In genomic region chr14:87417691-87418070, GRCm38 (mm10) we compare ENCODE assay signal across 8 mouse cellular contexts. TPM values are rescaled to one million over a fixed set of nuclear protein-coding genes. Genes with fewer than 3 reads are reported as not detected.
A peak's percentile ranks its signal among the peaks of the same experiment; 100 is the strongest.
DNase-seq lines count a peak whose midpoint lies in the region; ATAC-seq and TF ChIP-seq lines count a peak whose summit lies in the region.

No protein-coding gene starts in this region.

- H3K79me2 ChIP-seq in heart, adult 2 months (replicated peaks; ENCODE audit: control insufficient read depth, insufficient read depth, low read length) = no peaks in the 10 kb centered on the region; the same call in 1 of the 2 replicates

- TF ChIP-seq CTCF in heart, adult 2 months (IDR thresholded peaks at IDR 0.05) = no peak

- no peaks in the 10 kb centered on the region for H3K27me3 ChIP-seq in heart, adult 2 months (ENCODE audit: control insufficient read depth, insufficient read depth, low read length)
- no peaks in the 10 kb centered on the region for H3K27me3 ChIP-seq in forebrain, embryonic 10.5 days (ENCODE audit: poor library complexity, severe bottlenecking)
- no peaks in the 10 kb centered on the region for H3K27me3 ChIP-seq in liver, embryonic 13.5 days

- H3K27ac ChIP-seq in heart, adult 2 months = peak overlapping the region; percentile 92
- H3K27ac ChIP-seq in forebrain, embryonic 10.5 days = peak overlapping the region; percentile 98
- H3K27ac ChIP-seq in liver, embryonic 13.5 days = peak overlapping the region; percentile 99

- TF ChIP-seq EP300 in heart, adult 2 months (IDR thresholded peaks at IDR 0.05; ENCODE audit: insufficient read depth, low read depth, low read length) = no peak

- H3K9me3 ChIP-seq in forebrain, embryonic 10.5 days = no peaks in the 10 kb centered on the region
- H3K9me3 ChIP-seq in liver, embryonic 13.5 days (replicated peaks) = no peaks in the 10 kb centered on the region

- H3K9ac ChIP-seq in heart, adult 2 months (ENCODE audit: low read depth, low read length) = peak overlapping the region; percentile 95
- peak overlapping the region; percentile 95 for H3K9ac ChIP-seq in liver, embryonic 13.5 days

- ATAC-seq in liver, embryonic 13.5 days (ENCODE audit: low read depth) = no peak

- H3K4me1 ChIP-seq in heart, adult 2 months (ENCODE audit: control insufficient read depth, insufficient read depth, low read length) = peaks cover 7% of the 10 kb centered on the region
- peaks cover 35% of the 10 kb centered on the region for H3K4me1 ChIP-seq in forebrain, embryonic 10.5 days
- peaks cover 44% of the 10 kb centered on the region for H3K4me1 ChIP-seq in liver, embryonic 13.5 days (replicated peaks)

- TF ChIP-seq POLR2A in heart, adult 2 months (IDR thresholded peaks at IDR 0.05; ENCODE audit: insufficient read depth, low read depth, low read length) = no peak

- DNase-seq in heart, adult 2 months = no peak
- no peak for DNase-seq in heart, adult 8-10 months (ENCODE audit: low spot score)
- peak; percentile 28 for DNase-seq in CD4-positive helper T cell, adult 2 months (ENCODE audit: low read depth, low spot score)
- DNase-seq in forebrain, embryonic 10.5 days (ENCODE audit: extremely low spot score, low spot score) = no peak
- peak; percentile 4 for DNase-seq in liver, embryonic 13.5 days
- no peak for DNase-seq in left cerebral cortex, postnatal 25 days (ENCODE audit: low spot score in 2 of 2)
- no peak for DNase-seq in layer of hippocampus, postnatal 36 days
- DNase-seq in adrenal gland, postnatal 4 days (ENCODE audit: low spot score in 2 of 2) = no peak

- 0% methylated on average over 3 of the region's 3 CpGs for WGBS in heart, adult 2 months
- WGBS in forebrain, embryonic 10.5 days = 0% methylated on average over 3 of the region's 3 CpGs
- 0% methylated on average over 3 of the region's 3 CpGs for WGBS in liver, embryonic 13.5 days (ENCODE audit: insufficient replicate concordance)

- H3K36me3 ChIP-seq in heart, adult 2 months (ENCODE audit: control insufficient read depth, insufficient read depth, low read length) = peaks cover 12% of the 10 kb centered on the region
- H3K36me3 ChIP-seq in forebrain, embryonic 10.5 days (replicated peaks) = no peaks in the 10 kb centered on the region
- no peaks in the 10 kb centered on the region for H3K36me3 ChIP-seq in liver, embryonic 13.5 days

- H3K4me3 ChIP-seq in heart, adult 2 months = peak overlapping the region; percentile 73
- peak overlapping the region; percentile 82 for H3K4me3 ChIP-seq in forebrain, embryonic 10.5 days
- peak overlapping the region; percentile 85 for H3K4me3 ChIP-seq in liver, embryonic 13.5 days (replicated peaks)

- intact Hi-C loops in heart, adult 2 months (cut with DNase I) = loop anchor here (2.0 kb wide), 1 partner anchor 35 kb away; no protein-coding TSS in a partner anchor
- intact Hi-C loops in left cerebral cortex, postnatal 25 days (cut with DNase I) = no loop called here

- H3K4me2 ChIP-seq in liver, embryonic 13.5 days = peak overlapping the region; percentile 99

RNA-seq across cellular contexts. Expression of gene Tdrd3, which starts 1.2 kb away (rescaled TPM):
- 10 to 100 TPM; 26.0 to 27.2 TPM for total RNA-seq in heart, adult 2 months (2021)
- polyA plus RNA-seq in heart, adult 2 months (2012; rRNA removed) = 2.9 and 6.6 TPM in 2 replicates
- total RNA-seq in heart, adult 8-10 months (2022) = 10 to 100 TPM; 23.5 to 29.5 (median 25.9) TPM
- polyA plus RNA-seq in forebrain, embryonic 10.5 days (2016; fragmentation: Nextera tagmentation; extraction: Ambion mirVana) = 31.2 and 31.6 TPM in 2 replicates
- 7.8 and 10.8 TPM in 2 replicates for polyA plus RNA-seq in liver, embryonic 13.5 days (2015; fragmentation: Nextera tagmentation; extraction: Ambion mirVana)
- total RNA-seq in left cerebral cortex, postnatal 25 days (2021) = 10 to 100 TPM; 24.3 to 25.0 TPM
- 10 to 100 TPM; 28.4 to 29.5 TPM for total RNA-seq in layer of hippocampus, postnatal 36 days (2021)
- total RNA-seq in adrenal gland, postnatal 4 days (2021) = 10 to 100 TPM; 41.7 to 43.0 TPM

Comparison
In these comparisons a context has a peak if more than half of its experiments do, and no peak if none do; other contexts are left out.
1. DNase-seq: peak in CD4-positive helper T cell, adult 2 months (single experiment) and liver, embryonic 13.5 days (single experiment); none in heart, adult 2 months (0 of 2), heart, adult 8-10 months (single experiment), forebrain, embryonic 10.5 days (single experiment), left cerebral cortex, postnatal 25 days (0 of 2), layer of hippocampus, postnatal 36 days (0 of 2) and adrenal gland, postnatal 4 days (0 of 2).
2. Peak in every context shown above with its lines, with median percentiles within 50 percentile points of each other: H3K27ac ChIP-seq and H3K4me3 ChIP-seq.